Mouse (Mus musculus) heart, postnatal 36 days (tissue): ENCODE results near the gene Mmp24. TPM values are rescaled to one million over a fixed set of nuclear protein-coding genes. Genes with fewer than 3 reads are reported as not detected.
A peak's percentile ranks its signal among the peaks of the same experiment; 100 is the strongest.

Source experiments
- DNase-seq, 2 experiments: peaks; one replicate each; pipeline ENCODE4 v3.0.0; 2021 to 2022
- intact Hi-C: fragments of 180-260 bp; cut with DNase I; formaldehyde crosslinking; loops from one replicate; pipeline ENCODE4 v1.15.1; 2025
- total RNA-seq, 2 experiments: library from RNA; stranded (reverse); gene quantifications; 2 replicates each; pipeline ENCODE4 v1.2.3; 2021

The Mmp24 gene
- total RNA-seq, 2 experiments from 2014 or later = not detected

GRCm38 (mm10) chr2:155774261-155774926 lies 748 bp upstream of the Mmp24 start:
- no peak for DNase-seq
- intact Hi-C loops = no loop called here

- peak; percentile 64 to 68 for DNase-seq
- intact Hi-C loops = no loop called here
Observed at GRCm38 (mm10) chr2:155775685-155776263, 632 bp downstream of the Mmp24 start.

- intact Hi-C loops = no loop called here
- DNase-seq = no peak
Observed at GRCm38 (mm10) chr2:155776824-155777687, 1.9 kb downstream of the Mmp24 start.

GRCm38 (mm10) chr2:155777688-155777985 lies 2.5 kb downstream of the Mmp24 start:
- intact Hi-C loops = no loop called here
- DNase-seq = no peak

- intact Hi-C loops = no loop called here
- no peak for DNase-seq
Observed at GRCm38 (mm10) chr2:155778004-155778403, 2.9 kb downstream of the Mmp24 start.

GRCm38 (mm10) chr2:155779066-155779465 lies 3.9 kb downstream of the Mmp24 start:
- no peak for DNase-seq
- intact Hi-C loops = no loop called here

- no peak for DNase-seq
- intact Hi-C loops = no loop called here
Observed at GRCm38 (mm10) chr2:155779506-155779905, 4.4 kb downstream of the Mmp24 start.

GRCm38 (mm10) chr2:155784534-155784933 lies 9.4 kb downstream of the Mmp24 start:
- DNase-seq = no peak
- intact Hi-C loops = no loop called here

GRCm38 (mm10) chr2:155786905-155787304 lies 11.8 kb downstream of the Mmp24 start:
- no peak for DNase-seq
- intact Hi-C loops = no loop called here

GRCm38 (mm10) chr2:155787949-155788931 lies 13.1 kb downstream of the Mmp24 start:
- no peak for DNase-seq
- intact Hi-C loops = no loop called here

GRCm38 (mm10) chr2:155792899-155793298 lies 17.8 kb downstream of the Mmp24 start:
- intact Hi-C loops = no loop called here
- DNase-seq = no peak

- DNase-seq = no peak
- intact Hi-C loops = no loop called here
Observed at GRCm38 (mm10) chr2:155794674-155795445, 19.7 kb downstream of the Mmp24 start.

GRCm38 (mm10) chr2:155798613-155799012 lies 23.5 kb downstream of the Mmp24 start:
- no peak for DNase-seq
- intact Hi-C loops = no loop called here

- intact Hi-C loops = no loop called here
- no peak for DNase-seq
Observed at GRCm38 (mm10) chr2:155802761-155803160, 27.6 kb downstream of the Mmp24 start.

GRCm38 (mm10) chr2:155804053-155804452 lies 28.9 kb downstream of the Mmp24 start:
- no peak for DNase-seq
- intact Hi-C loops = no loop called here

- DNase-seq = peak in 1 of 2 experiments; percentile 45
- intact Hi-C loops = no loop called here
Observed at GRCm38 (mm10) chr2:155805231-155805924, 30.2 kb downstream of the Mmp24 start.

- no peak for DNase-seq
- intact Hi-C loops = no loop called here
Observed at GRCm38 (mm10) chr2:155805925-155806255, 30.7 kb downstream of the Mmp24 start.

GRCm38 (mm10) chr2:155806548-155806947 lies 31.4 kb downstream of the Mmp24 start:
- intact Hi-C loops = no loop called here
- DNase-seq = peak in 1 of 2 experiments; percentile 38

GRCm38 (mm10) chr2:155807408-155807807 lies 32.3 kb downstream of the Mmp24 start:
- DNase-seq = no peak
- intact Hi-C loops = no loop called here
